Mouse (Mus musculus) thymus, postnatal 25 days (tissue): ENCODE results near the gene Pdia5.

Source experiments
- DNase-seq: peaks from one replicate; pipeline ENCODE4 v3.0.0; 2022

Gene Pdia5

GRCm38 (mm10) chr16:35431608-35432007, 59.1 kb downstream of the Pdia5 start:
- no peak for DNase-seq

- no peak for DNase-seq
These were observed 65.7 kb downstream of the Pdia5 start for GRCm38 (mm10) chr16:35424926-35425325.

- DNase-seq: no peak
These were observed 67.2 kb downstream of the Pdia5 start for GRCm38 (mm10) chr16:35423250-35424139.

GRCm38 (mm10) chr16:35422705-35423104, 68.0 kb downstream of the Pdia5 start:
- DNase-seq: no peak

GRCm38 (mm10) chr16:35422141-35422540, 68.5 kb downstream of the Pdia5 start:
- peak; percentile 21 for DNase-seq

- DNase-seq: no peak
These were observed 76.1 kb downstream of the Pdia5 start for GRCm38 (mm10) chr16:35414616-35415015.

GRCm38 (mm10) chr16:35406706-35407105, 84.0 kb downstream of the Pdia5 start:
- no peak for DNase-seq

GRCm38 (mm10) chr16:35406166-35406565, 84.5 kb downstream of the Pdia5 start:
- DNase-seq: no peak

GRCm38 (mm10) chr16:35405348-35406080, 85.2 kb downstream of the Pdia5 start:
- no peak for DNase-seq

- no peak for DNase-seq
These were observed 85.8 kb downstream of the Pdia5 start for GRCm38 (mm10) chr16:35404864-35405263.

- DNase-seq: no peak
These were observed 86.8 kb downstream of the Pdia5 start for GRCm38 (mm10) chr16:35403891-35404290.

- DNase-seq: no peak
These were observed 87.3 kb downstream of the Pdia5 start for GRCm38 (mm10) chr16:35403356-35403755.

GRCm38 (mm10) chr16:35392813-35393212, 97.9 kb downstream of the Pdia5 start:
- no peak for DNase-seq

- DNase-seq: no peak
These were observed 105.0 kb downstream of the Pdia5 start for GRCm38 (mm10) chr16:35385654-35386053.

- DNase-seq: no peak
These were observed 110.6 kb downstream of the Pdia5 start for GRCm38 (mm10) chr16:35380048-35380447.

- no peak for DNase-seq
These were observed 111.3 kb downstream of the Pdia5 start for GRCm38 (mm10) chr16:35379344-35379743.

GRCm38 (mm10) chr16:35364063-35364428, 126.6 kb downstream of the Pdia5 start:
- no peak for DNase-seq

- peak; percentile 93 for DNase-seq
These were observed 127.3 kb downstream of the Pdia5 start, which contains the start of gene Sec22a for GRCm38 (mm10) chr16:35363150-35364062. TSS of gene Sec22a (minus strand) at chr16:35363918.

- DNase-seq: no peak
These were observed 128.5 kb downstream of the Pdia5 start for GRCm38 (mm10) chr16:35362221-35362620.

GRCm38 (mm10) chr16:35360593-35360992, 130.1 kb downstream of the Pdia5 start:
- DNase-seq: peak; percentile 65

GRCm38 (mm10) chr16:35357449-35357848, 133.2 kb downstream of the Pdia5 start:
- no peak for DNase-seq
